Mouse (Mus musculus): ENCODE measurements around the gene Has3.

GRCm38 (mm10) chr8:106933506-106934143 lies 63.6 kb downstream of the Has3 start:
- TF ChIP-seq CTCF (IDR thresholded peaks at IDR 0.05; ENCODE audit: low read depth, low read length) (no peak), POLR2A (IDR thresholded peaks at IDR 0.05; ENCODE audit: insufficient read depth, low read length) (no peak), EP300 (IDR thresholded peaks at IDR 0.05; ENCODE audit: insufficient read depth, low read depth, low read length) (no peak)
